Mouse (Mus musculus) hindbrain, embryonic 10.5 days (tissue): ENCODE data around the gene Elmo3. TPM values are rescaled to one million over a fixed set of nuclear protein-coding genes. Genes with fewer than 3 reads are reported as not detected.

Source experiments
- DNase-seq: peaks from one replicate; pipeline ENCODE4 v3.0.0-alpha.2; 2017; ENCODE audit warnings: low spot score
- H3K27ac ChIP-seq: fragments of 300-500 bp; sonication (generic); 2 replicates; pipeline ENCODE4 v1.5.1; 2016; ENCODE audit warnings: mild to moderate bottlenecking, moderate library complexity
- H3K27me3 ChIP-seq: fragments of 300-500 bp; sonication (generic); 2 replicates; pipeline ENCODE4 v1.6.1; 2016; ENCODE audit warnings: mild to moderate bottlenecking; ENCODE audit not compliant: poor library complexity, insufficient read depth, severe bottlenecking
- H3K36me3 ChIP-seq: fragments of 300-500 bp; sonication (generic); 2 replicates; pipeline ENCODE4 v1.6.1; 2016; ENCODE audit warnings: mild to moderate bottlenecking, moderate library complexity
- H3K4me1 ChIP-seq: fragments of 300-500 bp; sonication (generic); replicated peaks from 2 replicates; pipeline ENCODE4 v1.6.1; 2016; ENCODE audit warnings: mild to moderate bottlenecking
- H3K4me3 ChIP-seq: fragments of 300-500 bp; sonication (generic); 2 replicates; pipeline ENCODE4 v1.5.1; 2016; ENCODE audit warnings: mild to moderate bottlenecking, moderate library complexity
- H3K9me3 ChIP-seq: fragments of 300-500 bp; sonication (generic); 2 replicates; pipeline ENCODE4 v1.6.1; 2016; ENCODE audit warnings: mild to moderate bottlenecking, moderate library complexity
- WGBS: fragments of 180-500 bp; shearing (Covaris S2); methylation state at CpG from one replicate; pipeline ENCODE4 v1.1.7; 2016; 5-methylcytosine and 5-hydroxymethylcytosine counted together
- polyA plus RNA-seq: library from polyadenylated mRNA; unstranded; fragments of >200 nt; fragmentation: Nextera tagmentation; extraction: Ambion mirVana; gene quantifications from 2 replicates; pipeline ENCODE4 v1.2.1, GENCODE M21; 2016

The Elmo3 gene
- polyA plus RNA-seq, 1 experiment from 2014 or later, result 2.1 TPM

GRCm38 (mm10) chr8:105295256-105295655, 10.1 kb upstream of the Elmo3 start:
- H3K27me3 ChIP-seq, result peaks cover 30% of the 10 kb centered on the region
- no peaks in the 10 kb centered on the region for H3K9me3 ChIP-seq
- no peak for DNase-seq
- WGBS, result 76% methylated on average over 11 of the region's 11 CpGs
- no peak overlapping the region for H3K27ac ChIP-seq
- peaks cover 19% of the 10 kb centered on the region for H3K36me3 ChIP-seq
- peaks cover 37% of the 10 kb centered on the region for H3K4me1 ChIP-seq
- H3K4me3 ChIP-seq, result peak overlapping the region; percentile 20; the same call in 1 of the 2 replicates

DNA sequence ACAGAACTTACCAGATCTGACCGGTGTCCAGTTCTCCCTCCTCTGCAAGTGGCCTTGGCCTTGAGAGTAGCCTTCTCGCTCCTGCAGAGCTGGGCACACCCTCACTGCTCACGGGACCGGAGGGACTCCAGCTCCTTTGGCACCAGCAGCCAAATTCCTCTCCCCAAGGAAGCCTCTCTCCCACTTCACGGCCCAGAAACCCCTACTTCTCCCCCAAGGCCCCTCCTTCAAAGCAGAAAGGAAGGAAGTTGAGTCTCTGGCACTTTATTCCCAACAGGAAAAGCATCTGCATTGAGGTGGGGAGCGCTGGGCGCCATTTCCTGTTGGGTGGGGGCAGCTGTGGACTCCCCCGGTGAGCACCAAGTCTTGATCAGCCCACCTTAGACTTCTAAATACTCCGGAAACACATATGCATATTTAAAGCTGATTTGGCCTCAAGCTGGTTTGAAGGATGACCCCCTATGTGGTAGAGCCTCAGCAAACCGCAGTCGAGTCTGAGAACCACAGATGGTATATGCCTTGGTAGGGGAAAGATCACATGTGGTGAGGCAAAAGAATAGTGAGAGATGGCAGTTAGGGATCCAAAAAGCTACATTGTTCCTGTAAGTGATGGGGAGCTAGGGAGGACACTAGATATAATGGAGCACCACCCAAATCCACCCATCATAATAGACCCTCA, 9.4 kb upstream of the Elmo3 start, which contains the start of gene Exoc3l:
TSS of gene Exoc3l (minus strand) at position 207 of the 679 bp plus-strand sequence.
- peak within 1 kb of the TSS; percentile 90 for H3K27ac ChIP-seq
- peak within 1 kb of the TSS; percentile 82 for H3K4me3 ChIP-seq

DNA sequence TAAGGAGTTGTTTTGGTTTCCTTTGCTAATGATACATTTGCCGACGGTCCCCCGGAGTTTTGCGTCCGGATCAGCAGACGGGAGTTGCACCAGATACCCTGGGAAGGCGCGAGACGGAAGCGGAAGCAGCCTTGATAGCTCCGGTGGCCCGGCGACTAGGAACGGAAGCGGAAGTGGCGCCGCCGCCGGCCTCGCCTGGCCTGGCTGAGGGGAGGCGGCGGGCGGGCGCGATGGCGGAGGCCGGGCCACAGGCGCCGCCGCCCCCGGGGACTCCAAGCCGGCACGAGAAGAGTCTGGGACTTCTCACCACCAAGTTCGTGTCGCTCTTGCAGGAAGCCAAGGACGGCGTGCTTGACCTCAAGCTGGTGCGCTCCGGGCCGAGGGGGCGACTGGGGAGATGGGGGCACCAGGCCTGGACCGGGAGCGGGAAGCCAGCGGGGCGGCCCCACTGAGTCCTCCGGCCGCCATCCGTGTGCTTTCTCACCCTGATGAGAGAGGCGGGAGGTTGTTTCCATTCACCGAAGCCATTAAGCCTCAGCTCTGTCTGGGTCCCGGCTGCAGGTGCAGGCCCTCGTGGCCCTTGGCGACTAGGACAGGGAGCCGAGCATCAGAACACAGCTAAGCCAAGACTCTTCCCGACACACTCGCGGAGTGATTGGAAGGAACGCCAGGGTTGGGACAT, 7.7 kb upstream of the Elmo3 start, which contains the start of gene E2f4:
TSS of gene E2f4 (plus strand) at position 153 of the 682 bp plus-strand sequence.
- H3K9me3 ChIP-seq, result no peaks in the 10 kb centered on the region
- peak within 1 kb of the TSS; percentile 82 for H3K4me3 ChIP-seq
- peaks cover 17% of the 10 kb centered on the region for H3K27me3 ChIP-seq
- H3K36me3 ChIP-seq, result peaks cover 43% of the 10 kb centered on the region
- DNase-seq, result peak; percentile 94
- peaks cover 29% of the 10 kb centered on the region for H3K4me1 ChIP-seq
- peak within 1 kb of the TSS; percentile 90 for H3K27ac ChIP-seq
- under 1% methylated on average over 58 of the region's 58 CpGs for WGBS

More for the DNA sequence above, 9.4 kb upstream of the Elmo3 start, which contains the start of gene Exoc3l:
- H3K36me3 ChIP-seq, result peaks cover 27% of the 10 kb centered on the region
- no peak for DNase-seq
- H3K27me3 ChIP-seq, result peaks cover 22% of the 10 kb centered on the region
- no peaks in the 10 kb centered on the region for H3K9me3 ChIP-seq
- peaks cover 30% of the 10 kb centered on the region for H3K4me1 ChIP-seq
- WGBS, result 68% methylated on average over 11 of the region's 11 CpGs

DNA sequence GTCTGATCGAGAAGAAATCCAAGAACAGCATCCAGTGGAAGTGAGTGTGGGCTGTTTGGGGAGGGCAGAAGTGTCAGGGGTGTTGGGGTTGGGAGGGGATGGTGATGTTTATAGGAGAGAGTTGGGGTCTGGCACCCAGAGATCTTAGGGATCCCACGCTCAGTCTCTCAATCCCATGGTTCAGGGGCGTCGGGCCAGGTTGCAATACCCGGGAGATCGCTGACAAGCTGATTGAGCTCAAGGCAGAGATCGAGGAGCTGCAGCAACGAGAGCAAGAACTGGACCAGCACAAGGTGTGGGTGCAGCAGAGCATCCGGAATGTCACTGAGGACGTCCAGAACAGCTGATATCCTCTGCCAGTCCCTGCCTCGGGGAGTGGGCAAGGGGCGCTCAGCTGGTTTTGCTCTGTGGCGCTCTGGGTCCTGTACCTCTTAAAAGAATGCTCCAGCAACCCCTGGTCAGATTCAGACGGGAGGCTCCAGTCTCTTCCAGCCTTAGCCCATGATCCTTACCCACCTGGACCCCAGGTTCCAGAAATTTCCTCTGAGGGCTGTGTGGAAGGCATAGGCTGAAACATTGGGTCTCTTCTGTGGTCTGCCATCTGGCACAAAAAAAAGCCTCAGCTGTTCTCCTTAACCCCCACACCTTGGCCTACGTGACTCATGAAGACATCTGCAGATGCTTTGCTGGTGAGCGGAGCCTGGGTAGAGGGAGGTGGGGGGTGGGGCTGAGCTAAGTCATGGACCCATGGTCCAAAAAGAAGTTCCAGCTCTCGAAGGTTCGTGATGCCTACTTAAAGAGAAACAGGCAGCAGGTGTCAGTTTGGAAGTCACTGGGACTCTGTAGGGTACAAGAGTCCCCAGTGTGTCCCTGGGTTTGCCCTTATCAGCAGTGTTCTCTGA, 6.8 kb upstream of the Elmo3 start:
- Histone ChIP-seq H3K27me3 (peaks cover 8% of the 10 kb centered on the region), H3K4me3 (peak overlapping the region; percentile 82), H3K4me1 (peaks cover 27% of the 10 kb centered on the region), H3K27ac (peak overlapping the region; percentile 90), H3K36me3 (peaks cover 52% of the 10 kb centered on the region), H3K9me3 (no peaks in the 10 kb centered on the region)
- WGBS, result 66% methylated on average over 18 of the region's 18 CpGs
- DNase-seq, result no peak

DNA sequence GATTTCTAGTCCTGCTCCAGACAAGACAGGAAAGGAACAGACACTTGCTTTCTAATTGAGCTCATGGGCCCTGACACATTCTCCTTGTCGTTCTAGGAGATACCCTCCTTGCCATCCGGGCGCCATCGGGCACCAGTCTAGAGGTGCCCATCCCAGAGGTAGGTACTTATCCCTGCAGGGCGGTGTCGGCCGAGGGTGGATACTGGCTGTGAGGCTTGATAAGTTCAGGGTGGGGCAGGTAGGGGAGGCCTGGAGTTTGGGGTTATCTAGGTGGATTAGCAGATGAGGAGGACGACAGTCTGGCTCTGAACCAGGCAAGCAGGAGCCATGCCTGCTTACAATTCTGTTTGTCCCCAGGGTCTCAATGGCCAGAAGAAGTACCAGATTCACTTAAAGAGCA, 5.4 kb upstream of the Elmo3 start:
- Histone ChIP-seq H3K9me3 (no peaks in the 10 kb centered on the region), H3K27ac (no peak overlapping the region), H3K4me1 (peaks cover 32% of the 10 kb centered on the region), H3K27me3 (0 out of 2 replicates have a peak, but pooled peaks cover 6% of the 10 kb centered on the region), H3K4me3 (no peak overlapping the region), H3K36me3 (peaks cover 66% of the 10 kb centered on the region)
- WGBS, result 97% methylated on average over 8 of the region's 8 CpGs
- no peak for DNase-seq

DNA sequence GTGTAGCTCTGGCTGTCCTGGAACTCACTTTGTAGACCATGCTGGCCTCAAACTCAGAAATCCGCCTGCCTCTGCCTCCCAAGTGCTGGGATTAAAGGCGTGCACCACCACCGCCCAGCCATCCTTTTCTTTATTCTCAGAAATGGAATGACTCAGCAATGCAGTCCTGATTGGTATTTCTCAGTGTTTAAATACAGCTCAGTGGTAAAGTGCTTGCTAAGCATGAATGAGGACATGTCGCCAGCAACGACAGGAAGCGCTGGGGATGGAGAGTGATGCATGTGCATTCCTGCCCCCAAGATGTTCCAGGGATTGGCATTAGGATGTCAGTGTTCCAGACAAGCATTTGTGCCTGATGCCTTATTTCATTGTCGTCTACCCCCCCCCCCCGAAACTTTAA, 2.0 kb upstream of the Elmo3 start:
- DNase-seq, result no peak
- Histone ChIP-seq H3K27ac (no peak overlapping the region), H3K9me3 (no peaks in the 10 kb centered on the region), H3K4me3 (no peak overlapping the region), H3K27me3 (no peaks in the 10 kb centered on the region), H3K4me1 (peaks cover 33% of the 10 kb centered on the region), H3K36me3 (peaks cover 86% of the 10 kb centered on the region)
- WGBS, result 88% methylated on average over 8 of the region's 8 CpGs

DNA sequence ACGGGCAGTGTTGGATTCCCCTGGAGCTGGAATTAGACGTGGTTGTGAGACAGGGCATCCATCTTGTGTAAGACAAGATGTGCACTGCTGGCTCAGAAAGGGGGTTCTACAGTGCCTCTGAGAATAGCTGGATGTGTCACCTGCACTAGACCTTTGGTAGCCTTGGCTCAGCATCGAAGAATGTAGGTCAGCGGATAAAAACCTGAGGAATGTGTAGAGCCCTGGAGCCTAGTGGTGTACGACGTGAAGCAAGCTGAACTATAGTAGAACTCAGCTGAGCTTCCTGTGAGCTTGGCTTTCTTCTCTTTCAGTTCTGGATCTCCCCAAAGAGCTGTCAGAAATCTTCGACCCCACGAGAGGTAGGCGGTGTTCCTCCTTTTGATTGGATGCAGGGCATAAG, 1.5 kb upstream of the Elmo3 start:
- Histone ChIP-seq H3K4me3 (no peak overlapping the region), H3K9me3 (no peaks in the 10 kb centered on the region), H3K27ac (no peak overlapping the region), H3K27me3 (no peaks in the 10 kb centered on the region), H3K4me1 (peaks cover 28% of the 10 kb centered on the region), H3K36me3 (peaks cover 86% of the 10 kb centered on the region)
- DNase-seq, result no peak
- WGBS, result 91% methylated on average over 9 of the region's 9 CpGs

DNA sequence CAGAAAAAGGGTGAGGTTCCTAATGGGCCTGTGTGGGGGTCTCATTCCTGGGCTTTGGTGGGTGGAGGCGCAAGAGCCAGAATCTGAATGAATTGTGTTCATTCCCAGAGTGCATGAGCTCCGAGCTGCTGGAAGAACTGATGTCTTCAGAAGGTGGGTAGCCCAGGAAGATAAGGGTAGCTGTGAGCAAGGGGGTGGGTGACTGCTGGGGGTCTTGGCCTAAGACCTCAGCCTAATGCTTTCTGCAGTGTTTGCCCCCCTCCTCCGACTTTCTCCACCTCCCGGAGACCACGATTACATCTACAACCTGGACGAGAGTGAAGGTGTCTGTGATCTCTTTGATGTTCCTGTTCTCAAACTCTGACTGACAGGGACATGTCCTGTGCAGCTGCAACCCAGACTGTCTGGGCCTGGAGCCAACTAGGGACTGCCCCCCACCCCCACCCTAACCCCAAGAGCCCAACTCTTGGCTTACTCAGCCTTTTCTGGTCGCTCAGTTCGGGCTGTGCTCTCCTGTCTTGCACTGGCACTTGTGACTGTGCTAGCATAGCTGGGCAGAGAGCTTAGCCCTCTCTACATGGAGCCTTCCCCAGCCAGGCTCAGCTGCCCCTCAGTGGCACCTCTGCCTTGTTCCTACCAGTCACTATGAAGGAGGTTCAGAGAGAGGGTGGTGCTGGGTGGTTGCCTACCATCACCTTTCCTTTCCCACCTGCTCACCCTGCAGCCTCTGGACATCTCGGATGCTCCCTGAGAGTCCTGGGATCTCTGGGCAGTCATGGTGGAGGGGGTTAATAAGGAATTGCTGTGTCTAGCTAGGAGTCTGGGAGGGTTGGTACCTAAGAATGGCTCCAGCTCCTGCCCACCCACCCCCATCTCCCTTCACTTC, 833 bp upstream of the Elmo3 start:
- Histone ChIP-seq H3K36me3 (peaks cover 88% of the 10 kb centered on the region), H3K9me3 (no peaks in the 10 kb centered on the region), H3K27ac (no peak overlapping the region), H3K4me1 (peaks cover 25% of the 10 kb centered on the region), H3K4me3 (no peak overlapping the region), H3K27me3 (no peaks in the 10 kb centered on the region)
- no peak for DNase-seq
- WGBS, result 83% methylated on average over 9 of the region's 9 CpGs

DNA sequence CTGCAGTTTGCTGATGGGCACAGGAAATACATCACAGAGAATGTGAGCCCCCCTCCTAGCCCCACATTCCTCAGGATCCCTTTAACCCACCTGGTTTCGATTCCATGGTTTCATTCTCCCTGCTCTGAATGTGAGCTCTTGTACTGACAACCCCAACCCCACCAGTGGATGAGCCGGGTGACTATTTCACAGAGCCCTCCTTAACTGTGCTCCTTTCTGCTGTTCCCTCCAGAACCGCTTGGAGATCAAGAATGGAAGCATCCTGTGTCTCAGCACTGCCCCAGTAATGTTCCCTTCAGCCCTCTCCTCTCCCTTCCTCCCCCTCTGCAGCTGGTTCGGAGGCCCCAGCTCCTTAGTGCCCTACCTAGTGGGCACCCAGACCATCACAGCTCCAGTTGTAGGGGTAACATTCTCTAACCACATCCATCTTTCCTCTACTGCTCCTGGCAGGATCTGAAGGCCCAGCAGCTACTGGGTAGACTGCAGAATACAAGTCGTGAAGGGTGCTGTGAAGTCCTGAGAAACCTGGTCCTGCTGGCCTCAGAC, 818 bp downstream of the Elmo3 start:
- Histone ChIP-seq H3K9me3 (no peaks in the 10 kb centered on the region), H3K27me3 (no peaks in the 10 kb centered on the region), H3K36me3 (peaks cover 88% of the 10 kb centered on the region), H3K27ac (peak overlapping the region; percentile 64), H3K4me1 (peaks cover 21% of the 10 kb centered on the region), H3K4me3 (peak overlapping the region; percentile 38)
- 62% methylated on average over 5 of the region's 5 CpGs for WGBS
- DNase-seq, result no peak

- Histone ChIP-seq H3K27ac (no peak overlapping the region), H3K36me3 (peaks cover 88% of the 10 kb centered on the region), H3K9me3 (no peaks in the 10 kb centered on the region), H3K4me3 (no peak overlapping the region), H3K27me3 (no peaks in the 10 kb centered on the region), H3K4me1 (peaks cover 21% of the 10 kb centered on the region)
- 94% methylated on average over 13 of the region's 13 CpGs for WGBS
- DNase-seq, result no peak
Observed at GRCm38 (mm10) chr8:105307670-105308069, 2.3 kb downstream of the Elmo3 start.

DNA sequence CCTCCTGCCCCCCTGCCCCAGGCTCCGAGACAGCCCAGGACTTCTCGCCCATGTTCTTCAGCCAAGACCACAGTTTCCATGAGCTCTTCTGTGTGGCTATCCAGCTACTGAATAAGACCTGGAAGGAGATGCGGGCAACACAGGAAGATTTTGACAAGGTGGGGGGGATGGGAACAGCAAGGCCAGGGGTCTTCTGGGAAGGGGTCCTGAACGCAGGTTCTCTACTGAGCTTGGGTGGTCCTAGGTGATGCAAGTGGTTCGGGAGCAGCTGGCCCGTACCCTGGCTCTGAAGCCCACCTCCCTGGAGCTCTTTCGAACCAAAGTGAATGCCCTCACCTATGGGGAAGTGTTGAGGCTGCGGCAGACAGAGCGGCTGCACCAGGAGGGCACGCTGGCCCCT, 3.0 kb downstream of the Elmo3 start:
- peaks cover 88% of the 10 kb centered on the region for H3K36me3 ChIP-seq
- 93% methylated on average over 10 of the region's 10 CpGs for WGBS

More for the DNA sequence above, 3.0 kb downstream of the Elmo3 start:
- DNase-seq, result no peak
- no peak overlapping the region for H3K4me3 ChIP-seq
- H3K4me1 ChIP-seq, result peaks cover 21% of the 10 kb centered on the region
- H3K27ac ChIP-seq, result no peak overlapping the region
- no peaks in the 10 kb centered on the region for H3K9me3 ChIP-seq
- H3K27me3 ChIP-seq, result no peaks in the 10 kb centered on the region
